Mouse (Mus musculus) myocyte (in vitro differentiated cells): Measurements from ENCODE around the gene H2-M10.2.

Experiments
- MAX ChIP-seq: IDR thresholded peaks from one replicate; pipeline ENCODE4 v1.6.1; 2011; ENCODE audit warnings: low read depth, mild to moderate bottlenecking, control low read depth
- MYOD1 ChIP-seq, 3 experiments: IDR thresholded peaks; one replicate each; pipeline ENCODE4 v1.6.1; 2011; ENCODE audit warnings: control low read depth in 2 of 3, low read depth in 2 of 3, mild to moderate bottlenecking in 2 of 3, moderate library complexity in 1 of 3; ENCODE audit not compliant: insufficient read length in 2 of 3, control insufficient read depth in 1 of 3
- USF1 ChIP-seq: IDR thresholded peaks from one replicate; pipeline ENCODE4 v1.6.1; 2011; ENCODE audit warnings: low read depth, mild to moderate bottlenecking, control low read depth, moderate library complexity

GRCm38 (mm10) chr17:36261511-36262166 lies 24.7 kb downstream of the H2-M10.2 start:
- TF ChIP-seq MAX: no peak
- TF ChIP-seq USF1: no peak
- no peak for TF ChIP-seq MYOD1 (IDR thresholded peaks at IDR 0.05; ENCODE audit: control insufficient read depth in 1 of 3, insufficient read length in 2 of 3, low read depth in 2 of 3)
